Mouse (Mus musculus) midbrain, embryonic 11.5 days (tissue): ENCODE results near the gene Rreb1. TPM values are rescaled to one million over a fixed set of nuclear protein-coding genes. Genes with fewer than 3 reads are reported as not detected.

ENCODE experiments used
- ATAC-seq: fragments of 200-750 bp; cut with Nextera tagmentation; 2 replicates; pipeline ENCODE4 v1.8.0; 2017; ENCODE audit warnings: moderate TSS enrichment, moderate library complexity; ENCODE audit not compliant: low FRiP score
- DNase-seq: peaks from one replicate; pipeline ENCODE4 v3.0.0; 2015; ENCODE audit warnings: low spot score; ENCODE audit errors: missing footprints
- H3K27ac ChIP-seq: fragments of 300-500 bp; sonication (generic); 2 replicates; pipeline ENCODE4 v1.5.1; 2014; ENCODE audit warnings: low read depth, low read length
- H3K27me3 ChIP-seq: fragments of 300-500 bp; sonication (generic); 2 replicates; pipeline ENCODE4 v1.6.1; 2014; ENCODE audit warnings: mild to moderate bottlenecking, low read length, moderate library complexity, mixed read lengths; ENCODE audit not compliant: control insufficient read depth, insufficient read depth
- H3K36me3 ChIP-seq: fragments of 300-500 bp; sonication (generic); 2 replicates; pipeline ENCODE4 v1.6.1; 2014; ENCODE audit warnings: mild to moderate bottlenecking, low read length, moderate library complexity, mixed read lengths; ENCODE audit not compliant: control insufficient read depth, insufficient read depth
- H3K4me1 ChIP-seq: fragments of 300-500 bp; sonication (generic); 2 replicates; pipeline ENCODE4 v1.6.1; 2014; ENCODE audit warnings: low read length; ENCODE audit not compliant: control insufficient read depth, insufficient read depth
- H3K4me2 ChIP-seq: fragments of 300-500 bp; sonication (generic); 2 replicates; pipeline ENCODE4 v1.6.1; 2014; ENCODE audit warnings: mild to moderate bottlenecking, moderate library complexity
- H3K4me3 ChIP-seq: fragments of 300-500 bp; sonication (generic); 2 replicates; pipeline ENCODE4 v1.5.1; 2014; ENCODE audit warnings: low read depth, low read length
- H3K9ac ChIP-seq: fragments of 300-500 bp; sonication (generic); 2 replicates; pipeline ENCODE4 v1.6.1; 2014; ENCODE audit warnings: low read length
- H3K9me3 ChIP-seq: fragments of 300-500 bp; sonication (generic); 2 replicates; pipeline ENCODE4 v1.6.1; 2016; ENCODE audit warnings: low read length; ENCODE audit not compliant: control insufficient read depth
- WGBS: fragments of 180-500 bp; shearing (Covaris S2); extraction: QIAGEN DNeasy Blood & Tissue Kit; methylation state at CpG from one replicate; pipeline ENCODE4 v1.1.7; 2014; 5-methylcytosine and 5-hydroxymethylcytosine counted together
- polyA plus RNA-seq: library from polyadenylated mRNA; unstranded; fragments of >200 nt; fragmentation: Nextera tagmentation; extraction: Ambion mirVana; gene quantifications from 2 replicates; pipeline ENCODE4 v1.2.1, GENCODE M21; 2014

Rreb1 gene
- polyA plus RNA-seq, 1 experiment from 2014 or later: 5.5 TPM

- Histone ChIP-seq H3K36me3 (no peaks in the 10 kb centered on the region), H3K4me1 (no peaks in the 10 kb centered on the region), H3K4me3 (no peak overlapping the region), H3K9ac (no peak overlapping the region), H3K27ac (no peak overlapping the region), H3K27me3 (no peaks in the 10 kb centered on the region), H3K4me2 (no peak overlapping the region), H3K9me3 (no peaks in the 10 kb centered on the region)
- ATAC-seq (no peak), DNase-seq (no peak)
- 85% methylated on average over 10 of the region's 10 CpGs for WGBS
These were observed 65.6 kb downstream of the Rreb1 start for GRCm38 (mm10) chr13:37843844-37844243.

- H3K4me3 ChIP-seq: no peak overlapping the region
- DNase-seq: no peak
- H3K4me1 ChIP-seq: no peaks in the 10 kb centered on the region
- 76% methylated on average over 3 of the region's 3 CpGs for WGBS
- H3K9ac ChIP-seq: no peak overlapping the region
- no peaks in the 10 kb centered on the region for H3K36me3 ChIP-seq
- H3K9me3 ChIP-seq: no peaks in the 10 kb centered on the region
- no peaks in the 10 kb centered on the region for H3K27me3 ChIP-seq
- no peak overlapping the region for H3K4me2 ChIP-seq
- ATAC-seq: no peak
- H3K27ac ChIP-seq: no peak overlapping the region
These were observed 67.0 kb downstream of the Rreb1 start for GRCm38 (mm10) chr13:37845156-37845555.

GRCm38 (mm10) chr13:37845641-37846040 is 67.4 kb downstream of the Rreb1 start:
- Histone ChIP-seq H3K27me3 (no peaks in the 10 kb centered on the region), H3K9ac (no peak overlapping the region), H3K4me3 (no peak overlapping the region), H3K4me1 (no peaks in the 10 kb centered on the region), H3K4me2 (no peak overlapping the region), H3K9me3 (no peaks in the 10 kb centered on the region), H3K27ac (no peak overlapping the region), H3K36me3 (no peaks in the 10 kb centered on the region)
- 83% methylated on average over 7 of the region's 7 CpGs for WGBS
- DNase-seq (no peak), ATAC-seq (no peak)

GRCm38 (mm10) chr13:37846507-37846906 is 68.3 kb downstream of the Rreb1 start:
- ATAC-seq (no peak), DNase-seq (no peak)
- no peaks in the 10 kb centered on the region for H3K9me3 ChIP-seq
- no peak overlapping the region for H3K27ac ChIP-seq
- no peak overlapping the region for H3K4me2 ChIP-seq
- no peak overlapping the region for H3K4me3 ChIP-seq
- no peaks in the 10 kb centered on the region for H3K27me3 ChIP-seq
- H3K9ac ChIP-seq: no peak overlapping the region
- no peaks in the 10 kb centered on the region for H3K36me3 ChIP-seq
- no peaks in the 10 kb centered on the region for H3K4me1 ChIP-seq
- 81% methylated on average over 11 of the region's 11 CpGs for WGBS

GRCm38 (mm10) chr13:37846962-37847570 is 68.9 kb downstream of the Rreb1 start:
- Histone ChIP-seq H3K27ac (no peak overlapping the region), H3K9me3 (no peaks in the 10 kb centered on the region), H3K4me2 (no peak overlapping the region), H3K36me3 (no peaks in the 10 kb centered on the region), H3K27me3 (no peaks in the 10 kb centered on the region), H3K4me3 (no peak overlapping the region), H3K4me1 (no peaks in the 10 kb centered on the region), H3K9ac (no peak overlapping the region)
- no peak for DNase-seq
- WGBS: 80% methylated on average over 9 of the region's 9 CpGs
- no peak for ATAC-seq

- no peaks in the 10 kb centered on the region for H3K4me1 ChIP-seq
- DNase-seq (no peak), ATAC-seq (no peak)
- H3K4me2 ChIP-seq: no peak overlapping the region
- no peaks in the 10 kb centered on the region for H3K27me3 ChIP-seq
- no peak overlapping the region for H3K4me3 ChIP-seq
- no peak overlapping the region for H3K27ac ChIP-seq
- H3K9me3 ChIP-seq: no peaks in the 10 kb centered on the region
- no peak overlapping the region for H3K9ac ChIP-seq
- WGBS: 64% methylated on average over 16 of the region's 17 CpGs
- no peaks in the 10 kb centered on the region for H3K36me3 ChIP-seq
These were observed 69.6 kb downstream of the Rreb1 start for GRCm38 (mm10) chr13:37847601-37848358.

- no peak for ATAC-seq
- H3K4me1 ChIP-seq: no peaks in the 10 kb centered on the region
These were observed 70.2 kb downstream of the Rreb1 start for GRCm38 (mm10) chr13:37848438-37848837.

GRCm38 (mm10) chr13:37851617-37852016 is 73.4 kb downstream of the Rreb1 start:
- WGBS: 91% methylated on average over 5 of the region's 5 CpGs
- no peaks in the 10 kb centered on the region for H3K9me3 ChIP-seq
- H3K9ac ChIP-seq: no peak overlapping the region
- no peak for DNase-seq
- H3K36me3 ChIP-seq: no peaks in the 10 kb centered on the region
- no peak overlapping the region for H3K27ac ChIP-seq
- no peaks in the 10 kb centered on the region; the same call in 1 of the 2 replicates for H3K27me3 ChIP-seq
- H3K4me1 ChIP-seq: peaks cover 7% of the 10 kb centered on the region
- H3K4me3 ChIP-seq: no peak overlapping the region
- H3K4me2 ChIP-seq: no peak overlapping the region
- ATAC-seq: no peak

More at GRCm38 (mm10) chr13:37848438-37848837, 70.2 kb downstream of the Rreb1 start:
- WGBS: 74% methylated on average over 5 of the region's 5 CpGs
- no peak overlapping the region for H3K9ac ChIP-seq
- no peaks in the 10 kb centered on the region for H3K36me3 ChIP-seq
- H3K27ac ChIP-seq: no peak overlapping the region
- H3K9me3 ChIP-seq: no peaks in the 10 kb centered on the region
- H3K4me3 ChIP-seq: no peak overlapping the region
- no peak overlapping the region for H3K4me2 ChIP-seq
- H3K27me3 ChIP-seq: no peaks in the 10 kb centered on the region
- no peak for DNase-seq

GRCm38 (mm10) chr13:37852850-37853249 is 74.7 kb downstream of the Rreb1 start:
- ATAC-seq: no peak
- H3K4me3 ChIP-seq: no peak overlapping the region
- no peaks in the 10 kb centered on the region for H3K36me3 ChIP-seq

More at GRCm38 (mm10) chr13:37852850-37853249, 74.7 kb downstream of the Rreb1 start:
- WGBS: 94% methylated on average over 3 of the region's 3 CpGs
- Histone ChIP-seq H3K9me3 (no peaks in the 10 kb centered on the region), H3K27ac (no peak overlapping the region), H3K27me3 (no peaks in the 10 kb centered on the region; the same call in 1 of the 2 replicates), H3K4me1 (peaks cover 14% of the 10 kb centered on the region), H3K9ac (no peak overlapping the region), H3K4me2 (no peak overlapping the region)
- DNase-seq: no peak
